Mouse (Mus musculus): ENCODE data around the gene Rapgef4. TPM values are rescaled to one million over a fixed set of nuclear protein-coding genes. Genes with fewer than 3 reads are reported as not detected.

The Rapgef4 gene
- polyA plus RNA-seq, 1 experiment from 2014 or later: 5.9 TPM

DNA sequence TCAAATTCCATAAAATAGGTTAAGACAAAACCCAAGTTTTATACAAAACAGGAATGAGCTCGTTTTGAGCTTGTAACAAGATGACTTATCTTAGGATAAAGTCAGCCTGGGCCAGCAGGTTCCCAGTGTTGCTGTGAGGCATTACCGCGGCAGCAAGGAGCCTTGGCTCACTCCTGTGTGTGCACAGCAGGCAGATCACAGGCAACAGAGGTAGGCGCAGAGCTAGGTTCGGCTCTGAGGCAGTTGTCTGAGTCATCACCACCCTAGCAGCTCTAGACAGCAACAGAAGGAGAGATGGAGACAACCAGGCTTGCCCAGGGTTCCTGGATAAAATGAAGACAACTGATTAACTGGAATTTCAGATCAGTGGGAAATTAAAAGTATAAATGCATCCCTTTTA is 35.0 kb downstream of the Rapgef4 start:
- Histone ChIP-seq H3K4me1 (no peaks in the 10 kb centered on the region), H3K4me2 (no peak overlapping the region), H3K27ac (no peak overlapping the region), H3K4me3 (no peak overlapping the region), H3K9me3 (replicated peaks) (no peaks in the 10 kb centered on the region), H3K36me3 (ENCODE audit: poor library complexity, severe bottlenecking) (no peaks in the 10 kb centered on the region), H3K9ac (no peak overlapping the region), H3K27me3 (peaks cover 3% of the 10 kb centered on the region; the same call in 1 of the 2 replicates)
- no peak for ATAC-seq
- WGBS: 35% methylated on average over 5 of the region's 5 CpGs

DNA sequence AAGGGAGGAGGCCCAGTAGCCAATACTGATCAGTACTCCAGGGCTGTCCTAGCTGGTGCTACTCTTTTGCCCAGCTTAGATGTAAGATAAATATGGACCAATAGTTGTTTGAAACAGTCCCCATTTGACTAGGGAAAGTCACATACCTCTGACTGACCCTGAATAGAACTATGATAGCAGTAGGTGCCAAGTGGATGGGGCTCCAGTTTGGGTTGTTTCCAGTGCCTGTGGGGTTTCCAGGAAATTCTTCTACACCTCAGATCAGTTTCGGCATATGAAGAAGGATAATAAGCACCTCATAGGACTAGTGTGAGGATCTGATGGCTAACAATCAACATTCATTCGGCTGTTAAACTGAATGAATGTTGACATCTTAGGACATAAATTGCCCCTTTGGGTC is 36.1 kb downstream of the Rapgef4 start:
- H3K9me3 ChIP-seq (replicated peaks): no peaks in the 10 kb centered on the region
- peaks cover 11% of the 10 kb centered on the region; the same call in 1 of the 2 replicates for H3K4me1 ChIP-seq
- H3K4me3 ChIP-seq: no peak overlapping the region
- WGBS: 93% methylated on average over 2 of the region's 2 CpGs
- H3K9ac ChIP-seq: no peak overlapping the region
- H3K27me3 ChIP-seq: peaks cover 3% of the 10 kb centered on the region; the same call in 1 of the 2 replicates
- no peak overlapping the region for H3K27ac ChIP-seq
- H3K36me3 ChIP-seq (ENCODE audit: poor library complexity, severe bottlenecking): no peaks in the 10 kb centered on the region
- H3K4me2 ChIP-seq: no peak overlapping the region
- ATAC-seq: no peak

DNA sequence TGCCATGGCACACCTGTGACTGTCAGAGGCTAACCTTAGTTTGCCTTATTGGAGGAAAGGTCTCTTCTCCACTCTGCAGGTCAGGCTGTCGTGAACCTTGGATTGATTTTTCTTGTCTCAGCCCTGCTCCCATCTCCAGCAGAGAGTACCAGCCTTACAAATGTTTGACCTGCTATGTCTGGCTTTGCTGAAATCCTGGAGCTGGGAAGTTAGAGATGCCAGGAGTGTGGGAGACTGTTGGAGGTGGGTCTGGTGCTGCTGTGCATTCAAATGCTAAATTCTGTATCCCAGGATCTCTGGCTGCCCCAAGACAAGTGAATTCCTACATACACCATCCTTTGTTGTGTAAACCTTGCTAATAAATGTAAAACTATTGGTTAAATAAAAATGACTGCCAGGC is 37.7 kb downstream of the Rapgef4 start:
- H3K4me1 ChIP-seq: peaks cover 11% of the 10 kb centered on the region; the same call in 1 of the 2 replicates
- H3K4me3 ChIP-seq: no peak overlapping the region
- no peak for ATAC-seq
- no peaks in the 10 kb centered on the region; the same call in 1 of the 2 replicates for H3K9me3 ChIP-seq (replicated peaks)
- no peak overlapping the region for H3K27ac ChIP-seq
- no peaks in the 10 kb centered on the region for H3K36me3 ChIP-seq (ENCODE audit: poor library complexity, severe bottlenecking)
- no peak overlapping the region for H3K4me2 ChIP-seq
- WGBS: 80% methylated on average over 1 of the region's 1 CpGs
- no peak overlapping the region for H3K9ac ChIP-seq
- peaks cover 3% of the 10 kb centered on the region; the same call in 1 of the 2 replicates for H3K27me3 ChIP-seq

- WGBS: 97% methylated on average over 15 of the region's 15 CpGs
- H3K4me2 ChIP-seq: no peak overlapping the region
Measured at GRCm38 (mm10) chr2:72020755-72021154, 39.7 kb downstream of the Rapgef4 start.

GRCm38 (mm10) chr2:72021440-72021839 is 40.4 kb downstream of the Rapgef4 start:
- ATAC-seq: no peak
- Histone ChIP-seq H3K27me3 (no peaks in the 10 kb centered on the region), H3K4me1 (peaks cover 11% of the 10 kb centered on the region; the same call in 1 of the 2 replicates), H3K36me3 (ENCODE audit: poor library complexity, severe bottlenecking) (no peaks in the 10 kb centered on the region), H3K4me2 (no peak overlapping the region), H3K27ac (no peak overlapping the region), H3K4me3 (no peak overlapping the region), H3K9me3 (replicated peaks) (no peaks in the 10 kb centered on the region; the same call in 1 of the 2 replicates), H3K9ac (no peak overlapping the region)
- 73% methylated on average over 5 of the region's 5 CpGs for WGBS

More at GRCm38 (mm10) chr2:72020755-72021154, 39.7 kb downstream of the Rapgef4 start:
- Histone ChIP-seq H3K27ac (no peak overlapping the region), H3K27me3 (peaks cover 3% of the 10 kb centered on the region; the same call in 1 of the 2 replicates), H3K9ac (no peak overlapping the region), H3K4me1 (peaks cover 11% of the 10 kb centered on the region; the same call in 1 of the 2 replicates), H3K9me3 (replicated peaks) (no peaks in the 10 kb centered on the region; the same call in 1 of the 2 replicates), H3K4me3 (no peak overlapping the region), H3K36me3 (ENCODE audit: poor library complexity, severe bottlenecking) (no peaks in the 10 kb centered on the region)
- no peak for ATAC-seq

DNA sequence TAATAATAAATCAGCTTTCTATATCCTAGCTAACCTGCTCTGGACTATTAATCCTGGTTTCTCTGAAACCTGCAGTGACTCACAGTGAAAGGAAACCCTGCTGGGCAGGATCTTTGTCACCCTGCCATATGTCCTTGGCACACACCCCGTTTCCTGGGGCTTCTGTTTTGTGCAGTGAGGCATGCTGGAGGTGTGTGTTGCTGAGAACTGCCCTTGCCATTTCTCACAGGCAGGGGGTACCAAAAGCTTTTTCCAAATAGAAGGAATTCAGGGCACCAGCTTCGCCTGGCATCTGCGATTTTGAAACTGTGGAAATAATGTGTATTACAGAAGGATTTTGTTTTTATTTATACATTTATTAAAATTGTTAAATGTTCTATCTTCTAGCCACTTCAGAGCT is 40.8 kb downstream of the Rapgef4 start:
- no peaks in the 10 kb centered on the region; the same call in 1 of the 2 replicates for H3K9me3 ChIP-seq (replicated peaks)
- H3K4me1 ChIP-seq: peaks cover 11% of the 10 kb centered on the region; the same call in 1 of the 2 replicates
- H3K9ac ChIP-seq: no peak overlapping the region
- H3K27ac ChIP-seq: no peak overlapping the region
- H3K27me3 ChIP-seq: no peaks in the 10 kb centered on the region
- WGBS: 35% methylated on average over 3 of the region's 3 CpGs
- no peak overlapping the region for H3K4me2 ChIP-seq
- H3K36me3 ChIP-seq (ENCODE audit: poor library complexity, severe bottlenecking): no peaks in the 10 kb centered on the region
- H3K4me3 ChIP-seq: no peak overlapping the region
- ATAC-seq: peak; percentile 33; the same call in 1 of the 2 replicates

DNA sequence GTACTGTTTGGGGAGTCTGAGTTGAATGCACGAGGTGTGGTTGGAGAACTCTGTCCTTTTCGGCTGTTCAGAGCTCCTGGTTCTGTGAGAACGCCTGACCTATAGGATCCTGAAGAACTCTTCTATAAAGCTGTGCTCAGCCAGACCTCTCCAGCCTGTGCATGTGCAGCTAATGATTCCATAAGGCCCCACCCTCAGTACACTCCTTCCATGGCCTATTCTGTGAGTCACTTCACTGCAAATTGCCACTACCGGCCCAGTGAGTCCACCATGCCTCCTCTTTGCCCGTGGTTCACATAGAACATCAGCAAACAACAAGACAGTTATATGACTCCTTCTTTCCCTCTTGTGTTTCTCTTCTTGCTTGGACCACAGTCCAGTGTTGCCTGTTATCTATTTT is 42.8 kb downstream of the Rapgef4 start:
- whole genome bisulfite sequencing: 97% methylated on average over 5 of the region's 5 CpGs
- no peaks in the 10 kb centered on the region for H3K27me3 ChIP-seq
- no peak overlapping the region for H3K9ac ChIP-seq
- H3K9me3 ChIP-seq (replicated peaks): no peaks in the 10 kb centered on the region; the same call in 1 of the 2 replicates
- H3K4me2 ChIP-seq: no peak overlapping the region
- no peak overlapping the region for H3K27ac ChIP-seq
- no peaks in the 10 kb centered on the region for H3K36me3 ChIP-seq (ENCODE audit: poor library complexity, severe bottlenecking)
- no peak overlapping the region for H3K4me3 ChIP-seq
- peaks cover 11% of the 10 kb centered on the region; the same call in 1 of the 2 replicates for H3K4me1 ChIP-seq
- no peak for ATAC-seq

DNA sequence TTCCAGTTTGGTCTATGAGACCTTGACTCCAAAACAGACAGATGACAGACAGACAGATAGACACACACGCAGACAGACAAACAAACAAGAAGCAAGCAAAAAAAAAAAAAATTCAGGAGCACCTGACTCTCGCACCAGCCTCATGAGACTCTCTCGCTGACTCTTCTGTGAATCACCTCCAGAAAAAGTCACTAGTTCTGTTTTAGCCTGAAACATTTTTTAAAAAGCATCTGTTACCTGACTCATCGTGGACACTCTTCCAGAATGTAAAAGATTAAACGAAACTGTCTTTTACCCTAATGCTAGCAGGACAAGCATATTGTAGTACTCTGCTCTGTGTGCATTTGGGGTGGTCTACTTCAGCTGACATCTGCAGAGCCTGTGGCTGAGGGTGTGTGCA is 44.6 kb downstream of the Rapgef4 start:
- H3K36me3 ChIP-seq (ENCODE audit: poor library complexity, severe bottlenecking): no peaks in the 10 kb centered on the region
- H3K27ac ChIP-seq: no peak overlapping the region
- H3K9me3 ChIP-seq (replicated peaks): no peaks in the 10 kb centered on the region; the same call in 1 of the 2 replicates
- H3K4me2 ChIP-seq: no peak overlapping the region
- no peak overlapping the region for H3K9ac ChIP-seq
- WGBS: 94% methylated on average over 5 of the region's 5 CpGs
- H3K4me3 ChIP-seq: no peak overlapping the region
- H3K27me3 ChIP-seq: no peaks in the 10 kb centered on the region
- peaks cover 11% of the 10 kb centered on the region; the same call in 1 of the 2 replicates for H3K4me1 ChIP-seq
- no peak for ATAC-seq

- no peak for ATAC-seq
Measured at GRCm38 (mm10) chr2:72026506-72026905, 45.5 kb downstream of the Rapgef4 start.

GRCm38 (mm10) chr2:72029081-72029480 is 48.0 kb downstream of the Rapgef4 start:
- Histone ChIP-seq H3K36me3 (ENCODE audit: poor library complexity, severe bottlenecking) (no peaks in the 10 kb centered on the region), H3K4me1 (no peaks in the 10 kb centered on the region), H3K4me2 (no peak overlapping the region), H3K4me3 (no peak overlapping the region), H3K27ac (no peak overlapping the region), H3K9me3 (replicated peaks) (no peaks in the 10 kb centered on the region), H3K9ac (no peak overlapping the region), H3K27me3 (no peaks in the 10 kb centered on the region)
- 68% methylated on average over 1 of the region's 1 CpGs for WGBS
- no peak for ATAC-seq

More at GRCm38 (mm10) chr2:72026506-72026905, 45.5 kb downstream of the Rapgef4 start:
- H3K27me3 ChIP-seq: no peaks in the 10 kb centered on the region
- H3K27ac ChIP-seq: no peak overlapping the region
- H3K4me2 ChIP-seq: no peak overlapping the region
- H3K4me1 ChIP-seq: peaks cover 6% of the 10 kb centered on the region; the same call in 1 of the 2 replicates
- 84% methylated on average over 1 of the region's 1 CpGs for WGBS
- no peaks in the 10 kb centered on the region for H3K36me3 ChIP-seq (ENCODE audit: poor library complexity, severe bottlenecking)
- H3K9me3 ChIP-seq (replicated peaks): no peaks in the 10 kb centered on the region; the same call in 1 of the 2 replicates
- H3K4me3 ChIP-seq: no peak overlapping the region
- no peak overlapping the region for H3K9ac ChIP-seq

DNA sequence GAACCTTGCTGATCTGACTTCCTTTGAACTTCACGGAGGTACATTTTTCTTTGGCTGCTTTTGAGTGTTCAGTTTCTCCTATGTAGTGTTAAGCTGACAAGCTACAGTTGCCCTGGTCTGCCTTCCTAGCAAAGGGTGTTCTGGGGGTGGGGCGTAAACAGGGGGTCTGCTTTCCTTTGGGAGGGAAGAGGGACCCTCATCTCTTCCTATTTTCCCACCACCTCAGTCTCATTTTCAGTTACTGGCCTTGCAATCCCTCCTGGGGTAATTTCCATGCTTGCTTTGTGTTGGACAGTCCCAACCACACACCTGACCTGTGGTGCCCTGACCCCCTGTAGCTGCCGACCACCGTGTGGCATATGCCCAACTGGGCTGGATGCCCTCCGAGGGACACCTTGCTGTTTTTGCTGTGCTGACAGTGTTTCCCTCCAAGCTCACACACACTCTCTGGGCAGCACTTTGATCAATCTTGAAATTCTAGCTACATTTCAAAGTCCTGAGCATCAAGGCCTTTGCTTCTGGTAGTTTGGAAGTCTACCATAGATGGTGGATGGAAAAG is 48.6 kb downstream of the Rapgef4 start:
- Histone ChIP-seq H3K27ac (no peak overlapping the region), H3K9me3 (replicated peaks) (no peaks in the 10 kb centered on the region), H3K4me1 (no peaks in the 10 kb centered on the region), H3K4me2 (no peak overlapping the region), H3K4me3 (no peak overlapping the region), H3K9ac (no peak overlapping the region), H3K36me3 (ENCODE audit: poor library complexity, severe bottlenecking) (no peaks in the 10 kb centered on the region), H3K27me3 (no peaks in the 10 kb centered on the region)
- ATAC-seq: no peak
- 90% methylated on average over 5 of the region's 5 CpGs for WGBS

- Histone ChIP-seq H3K4me1 (no peaks in the 10 kb centered on the region), H3K9ac (no peak overlapping the region), H3K9me3 (replicated peaks) (no peaks in the 10 kb centered on the region), H3K4me2 (no peak overlapping the region), H3K36me3 (ENCODE audit: poor library complexity, severe bottlenecking) (no peaks in the 10 kb centered on the region), H3K27me3 (no peaks in the 10 kb centered on the region), H3K27ac (no peak overlapping the region), H3K4me3 (no peak overlapping the region)
- WGBS: 88% methylated on average over 5 of the region's 5 CpGs
- no peak for ATAC-seq
Measured at GRCm38 (mm10) chr2:72031717-72032116, 50.7 kb downstream of the Rapgef4 start.

All from forebrain, embryonic 13.5 days (tissue).